Mouse (Mus musculus) intestine, embryonic 14.5 days (tissue): ENCODE data around the gene Fthl17a. TPM values are rescaled to one million over a fixed set of nuclear protein-coding genes. Genes with fewer than 3 reads are reported as not detected.

Source experiments
- ATAC-seq: fragments of 200-750 bp; cut with Nextera tagmentation; replicated peaks from 2 replicates; pipeline ENCODE4 v1.8.0; 2017; ENCODE audit warnings: low read depth, moderate number of reproducible peaks, moderate TSS enrichment, moderate library complexity; ENCODE audit not compliant: low FRiP score, low TSS enrichment
- DNase-seq: peaks from one replicate; pipeline ENCODE4 v3.0.0-alpha.2; 2018; ENCODE audit warnings: low spot score
- H3K27ac ChIP-seq: fragments of 300-500 bp; sonication (generic); 2 replicates; pipeline ENCODE4 v1.5.1; 2014; ENCODE audit warnings: low read depth, mild to moderate bottlenecking, control low read depth
- H3K27me3 ChIP-seq: fragments of 300-500 bp; sonication (generic); replicated peaks from 2 replicates; pipeline ENCODE4 v1.6.1; 2014; ENCODE audit warnings: low read length, control low read depth; ENCODE audit not compliant: control insufficient read depth, insufficient read depth
- H3K36me3 ChIP-seq: fragments of 300-500 bp; sonication (generic); 2 replicates; pipeline ENCODE4 v1.6.1; 2014; ENCODE audit warnings: low read length, control low read depth; ENCODE audit not compliant: control insufficient read depth, insufficient read depth
- H3K4me1 ChIP-seq: fragments of 300-500 bp; sonication (generic); replicated peaks from 2 replicates; pipeline ENCODE4 v1.6.1; 2014; ENCODE audit warnings: low read length, control low read depth, mixed read lengths; ENCODE audit not compliant: control insufficient read depth, insufficient read depth
- H3K4me2 ChIP-seq: fragments of 300-500 bp; sonication (generic); 2 replicates; pipeline ENCODE4 v1.6.1; 2014; ENCODE audit warnings: low read length
- H3K4me3 ChIP-seq: fragments of 300-500 bp; sonication (generic); 2 replicates; pipeline ENCODE4 v1.5.1; 2014; ENCODE audit warnings: low read depth, low read length, control low read depth, mixed read lengths
- H3K9ac ChIP-seq: fragments of 300-500 bp; sonication (generic); 2 replicates; pipeline ENCODE4 v1.6.1; 2014; ENCODE audit warnings: mild to moderate bottlenecking, low read length
- H3K9me3 ChIP-seq: fragments of 300-500 bp; sonication (generic); 2 replicates; pipeline ENCODE4 v1.6.1; 2016; ENCODE audit warnings: low read length, control low read depth; ENCODE audit not compliant: control insufficient read depth
- WGBS: fragments of 180-500 bp; shearing (Covaris S2); extraction: QIAGEN DNeasy Blood & Tissue Kit; methylation state at CpG from one replicate; pipeline ENCODE4 v1.1.7; 2014; 5-methylcytosine and 5-hydroxymethylcytosine counted together
- polyA plus RNA-seq: library from polyadenylated mRNA; unstranded; fragments of >200 nt; fragmentation: Nextera tagmentation; extraction: Ambion mirVana; gene quantifications from 2 replicates; pipeline ENCODE4 v1.2.1, GENCODE M21; 2014

The Fthl17a gene
- polyA plus RNA-seq, result not detected in 2 replicates

GRCm38 (mm10) chrX:85249379-85249778, at the start of gene Fthl17a:
Gene Fthl17a, plus strand, starts transcription at chrX:85249679.
- DNase-seq, result no peak
- H3K4me1 ChIP-seq, result no peaks in the 10 kb centered on the region
- WGBS, result 83% methylated on average over 2 of the region's 2 CpGs
- H3K36me3 ChIP-seq, result no peaks in the 10 kb centered on the region
- no peak for ATAC-seq
- no peaks in the 10 kb centered on the region for H3K27me3 ChIP-seq
- H3K9me3 ChIP-seq, result no peaks in the 10 kb centered on the region
- no peak within 1 kb of the TSS for H3K4me2 ChIP-seq
- H3K9ac ChIP-seq, result no peak within 1 kb of the TSS
- H3K4me3 ChIP-seq, result no peak within 1 kb of the TSS
- no peak within 1 kb of the TSS for H3K27ac ChIP-seq

GRCm38 (mm10) chrX:85207001-85207400, 42.5 kb upstream of the Fthl17a start:
- Histone ChIP-seq H3K9me3 (no peaks in the 10 kb centered on the region), H3K4me1 (no peaks in the 10 kb centered on the region), H3K36me3 (no peaks in the 10 kb centered on the region), H3K9ac (no peak overlapping the region), H3K27me3 (no peaks in the 10 kb centered on the region), H3K4me3 (no peak overlapping the region), H3K4me2 (no peak overlapping the region), H3K27ac (no peak overlapping the region)
- ATAC-seq (no peak), DNase-seq (no peak)
- WGBS, result 98% methylated on average over 2 of the region's 2 CpGs

- no peak for DNase-seq
- no peak for ATAC-seq
Observed at GRCm38 (mm10) chrX:85226883-85227282, 22.6 kb upstream of the Fthl17a start.

GRCm38 (mm10) chrX:85271821-85272220, 22.3 kb downstream of the Fthl17a start:
- no peak overlapping the region for H3K27ac ChIP-seq
- no peak overlapping the region for H3K4me3 ChIP-seq
- no peak overlapping the region for H3K9ac ChIP-seq
- no peak overlapping the region for H3K4me2 ChIP-seq
- H3K4me1 ChIP-seq, result no peaks in the 10 kb centered on the region
- 60% methylated on average over 8 of the region's 8 CpGs for WGBS
- no peaks in the 10 kb centered on the region for H3K36me3 ChIP-seq
- ATAC-seq (peak; percentile 64; the same call in 1 of the 2 replicates), DNase-seq (no peak)
- no peaks in the 10 kb centered on the region for H3K27me3 ChIP-seq
- H3K9me3 ChIP-seq, result no peaks in the 10 kb centered on the region

More at GRCm38 (mm10) chrX:85226883-85227282, 22.6 kb upstream of the Fthl17a start:
- H3K27ac ChIP-seq, result no peak overlapping the region
- no peaks in the 10 kb centered on the region for H3K4me1 ChIP-seq
- H3K36me3 ChIP-seq, result no peaks in the 10 kb centered on the region
- no peak overlapping the region for H3K4me3 ChIP-seq
- H3K9me3 ChIP-seq, result no peaks in the 10 kb centered on the region
- no peaks in the 10 kb centered on the region for H3K27me3 ChIP-seq
- no peak overlapping the region for H3K4me2 ChIP-seq
- no peak overlapping the region for H3K9ac ChIP-seq

- ATAC-seq (peak; percentile 47; the same call in 1 of the 2 replicates), DNase-seq (no peak)
- Histone ChIP-seq H3K4me3 (no peak overlapping the region), H3K4me1 (no peaks in the 10 kb centered on the region), H3K27ac (no peak overlapping the region), H3K9me3 (no peaks in the 10 kb centered on the region), H3K4me2 (no peak overlapping the region), H3K36me3 (no peaks in the 10 kb centered on the region), H3K9ac (no peak overlapping the region), H3K27me3 (no peaks in the 10 kb centered on the region)
- 47% methylated on average over 6 of the region's 6 CpGs for WGBS
Observed at GRCm38 (mm10) chrX:85272296-85272695, 22.8 kb downstream of the Fthl17a start.

GRCm38 (mm10) chrX:85289846-85290245, 40.4 kb downstream of the Fthl17a start:
- DNase-seq, result no peak
- 83% methylated on average over 1 of the region's 1 CpGs for whole genome bisulfite sequencing

GRCm38 (mm10) chrX:85292781-85293180, 43.3 kb downstream of the Fthl17a start:
- Histone ChIP-seq H3K27ac (no peak overlapping the region), H3K9ac (no peak overlapping the region), H3K9me3 (no peaks in the 10 kb centered on the region), H3K4me1 (no peaks in the 10 kb centered on the region), H3K27me3 (no peaks in the 10 kb centered on the region), H3K4me2 (no peak overlapping the region), H3K4me3 (no peak overlapping the region), H3K36me3 (no peaks in the 10 kb centered on the region)
- ATAC-seq (no peak), DNase-seq (no peak)
- 62% methylated on average over 5 of the region's 5 CpGs for WGBS

More at GRCm38 (mm10) chrX:85289846-85290245, 40.4 kb downstream of the Fthl17a start:
- Histone ChIP-seq H3K4me1 (no peaks in the 10 kb centered on the region), H3K9ac (no peak overlapping the region), H3K4me3 (no peak overlapping the region), H3K27me3 (no peaks in the 10 kb centered on the region), H3K36me3 (no peaks in the 10 kb centered on the region), H3K4me2 (no peak overlapping the region), H3K27ac (no peak overlapping the region), H3K9me3 (no peaks in the 10 kb centered on the region)
- ATAC-seq, result no peak

GRCm38 (mm10) chrX:85294001-85294400, 44.5 kb downstream of the Fthl17a start:
- Histone ChIP-seq H3K4me2 (no peak overlapping the region), H3K4me1 (no peaks in the 10 kb centered on the region), H3K9ac (no peak overlapping the region), H3K9me3 (no peaks in the 10 kb centered on the region), H3K4me3 (no peak overlapping the region), H3K36me3 (no peaks in the 10 kb centered on the region), H3K27me3 (no peaks in the 10 kb centered on the region), H3K27ac (no peak overlapping the region)
- no peak for DNase-seq
- 55% methylated on average over 3 of the region's 3 CpGs for WGBS
- no peak for ATAC-seq

GRCm38 (mm10) chrX:85304674-85305073, 55.2 kb downstream of the Fthl17a start:
- ATAC-seq (no peak), DNase-seq (no peak)
- no peaks in the 10 kb centered on the region for H3K27me3 ChIP-seq
- 70% methylated on average over 4 of the region's 4 CpGs for WGBS
- no peak overlapping the region for H3K4me3 ChIP-seq
- no peaks in the 10 kb centered on the region for H3K36me3 ChIP-seq
- no peak overlapping the region for H3K27ac ChIP-seq
- H3K4me2 ChIP-seq, result no peak overlapping the region
- no peak overlapping the region for H3K9ac ChIP-seq
- no peaks in the 10 kb centered on the region for H3K9me3 ChIP-seq
- H3K4me1 ChIP-seq, result no peaks in the 10 kb centered on the region
